Mouse (Mus musculus) spleen, adult 2 months (tissue): ENCODE data around the gene Fads2. TPM values are rescaled to one million over a fixed set of nuclear protein-coding genes. Genes with fewer than 3 reads are reported as not detected.

Experiments
- DNase-seq, 2 experiments: peaks; one replicate each; pipeline versions ENCODE4 v3.0.0 to v3.0.0-alpha.2; 2012 to 2021; ENCODE audit warnings: low spot score in 2 of 2, low read depth in 1 of 2
- H3K27ac ChIP-seq: fragments of 200-500 bp; 2 replicates; pipeline ENCODE4 v1.5.1; 2012; ENCODE audit warnings: low read length, inconsistent platforms; ENCODE audit not compliant: insufficient read depth
- H3K27me3 ChIP-seq: fragments of 200-500 bp; 2 replicates; pipeline ENCODE4 v1.6.1; 2012; ENCODE audit warnings: mild to moderate bottlenecking, moderate library complexity, low read length, inconsistent platforms; ENCODE audit not compliant: control insufficient read depth, insufficient read depth
- H3K36me3 ChIP-seq: fragments of 200-500 bp; 2 replicates; pipeline ENCODE4 v1.6.1; 2012; ENCODE audit warnings: mild to moderate bottlenecking, low read length, inconsistent platforms; ENCODE audit not compliant: control insufficient read depth, insufficient read depth
- H3K4me1 ChIP-seq: fragments of 200-500 bp; 2 replicates; pipeline ENCODE4 v1.6.1; 2011; ENCODE audit warnings: inconsistent platforms; ENCODE audit not compliant: control insufficient read depth, insufficient read depth, insufficient read length
- H3K4me3 ChIP-seq: fragments of 200-500 bp; 2 replicates; pipeline ENCODE4 v1.5.1; 2011; ENCODE audit warnings: mild to moderate bottlenecking, inconsistent platforms; ENCODE audit not compliant: insufficient read depth, insufficient read length; ENCODE audit errors: extremely low read depth
- CTCF ChIP-seq: fragments of 200-500 bp; IDR thresholded peaks from 2 replicates; pipeline ENCODE4 v1.5.1; 2011; ENCODE audit warnings: mild to moderate bottlenecking, inconsistent platforms; ENCODE audit not compliant: insufficient read depth, insufficient read length, insufficient replicate concordance; ENCODE audit errors: extremely low read depth
- POLR2A ChIP-seq: fragments of 200-500 bp; IDR thresholded peaks from 2 replicates; pipeline ENCODE4 v1.6.1; 2011; ENCODE audit warnings: low read depth, low read length, inconsistent platforms
- WGBS: fragments of 180-500 bp; shearing (Covaris S2); methylation state at CpG from one replicate; pipeline ENCODE4 v1.1.7; 2018; 5-methylcytosine and 5-hydroxymethylcytosine counted together
- polyA plus RNA-seq: library from polyadenylated mRNA; depleted of rRNA; stranded (reverse); fragments of >200 nt; gene quantifications from 2 replicates; pipeline ENCODE4 v1.2.3, GENCODE M21; 2012

Fads2 gene
- polyA plus RNA-seq, 1 experiment, result 9.6 TPM

DNA sequence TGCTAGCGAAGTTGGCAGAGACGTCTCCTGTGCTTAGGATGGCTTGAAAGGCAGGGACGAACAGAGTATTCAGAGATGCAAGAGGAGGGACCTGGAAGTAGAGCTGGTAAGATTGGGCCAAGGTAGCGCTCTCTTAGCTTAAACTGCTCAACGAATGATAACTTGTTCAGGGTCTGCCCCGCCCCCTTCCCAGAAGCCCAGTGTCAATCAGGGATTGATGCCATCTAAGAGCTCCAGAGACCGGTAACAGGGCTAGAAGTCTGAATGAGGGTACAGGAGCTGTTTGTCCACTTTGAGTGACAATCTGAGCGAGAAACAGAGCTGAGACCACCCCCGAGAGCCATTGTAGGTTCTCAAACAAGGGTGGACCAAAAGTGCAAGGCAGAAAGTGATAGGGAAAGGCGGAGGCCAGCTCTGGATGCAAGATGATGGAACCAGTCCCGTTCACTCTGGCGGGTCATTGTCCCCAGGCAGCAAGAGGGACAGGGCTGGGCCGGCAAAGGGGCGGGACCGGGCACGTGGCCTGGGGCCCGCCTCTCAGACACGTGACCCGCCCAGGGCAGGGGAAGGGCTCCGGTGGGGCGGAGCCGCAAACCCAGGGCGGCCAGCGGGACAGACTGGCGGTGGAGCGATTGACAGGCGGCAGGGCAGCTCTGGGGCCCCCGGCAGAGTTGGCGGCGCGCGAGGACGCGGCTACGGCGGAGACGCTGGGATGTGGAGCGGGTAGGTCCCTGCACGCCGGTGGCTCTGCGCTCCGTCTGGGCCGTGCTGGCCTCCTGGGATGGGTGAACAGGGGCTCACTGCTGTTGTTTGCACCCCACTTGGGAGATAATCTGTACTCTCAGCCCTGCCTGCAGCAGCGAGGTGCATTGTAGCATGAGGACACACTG, 83.7 kb downstream of the Fads2 start:
- H3K36me3 ChIP-seq, result no peaks in the 10 kb centered on the region
- H3K27ac ChIP-seq, result no peak overlapping the region
- WGBS, result 13% methylated on average over 44 of the region's 44 CpGs
- H3K4me3 ChIP-seq, result peak overlapping the region; percentile 59
- no peak for TF ChIP-seq CTCF
- TF ChIP-seq POLR2A, result no peak
- H3K27me3 ChIP-seq, result peaks cover 3% of the 10 kb centered on the region; the same call in 1 of the 2 replicates
- peaks cover 6% of the 10 kb centered on the region for H3K4me1 ChIP-seq
- DNase-seq, result peak; percentile 5 to 75

DNA sequence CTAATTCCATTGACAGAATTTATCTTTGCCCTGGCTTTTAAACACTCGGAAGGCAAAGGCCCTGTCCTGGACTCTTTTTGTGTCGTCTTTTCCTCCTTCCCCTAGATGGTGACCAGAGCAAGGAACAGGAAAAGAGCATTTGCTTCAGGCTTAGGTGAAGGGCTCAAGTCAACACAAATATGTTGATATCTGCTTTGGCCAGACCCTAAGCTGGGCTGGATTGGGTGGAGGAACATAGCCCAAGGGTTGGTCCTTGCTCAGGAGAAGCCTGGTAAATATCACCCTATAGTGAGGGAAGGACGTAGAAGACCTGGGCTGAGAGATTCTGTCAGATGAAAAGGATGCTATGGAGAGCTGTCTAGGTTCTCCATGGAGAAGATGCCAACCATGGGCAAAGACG, 85.4 kb downstream of the Fads2 start:
- 0 out of 2 replicates have a peak overlapping the region, but pooled peaks have one; percentile 2 for H3K4me3 ChIP-seq
- H3K36me3 ChIP-seq, result no peaks in the 10 kb centered on the region
- peaks cover 3% of the 10 kb centered on the region; the same call in 1 of the 2 replicates for H3K27me3 ChIP-seq
- WGBS, result 89% methylated on average over 4 of the region's 4 CpGs
- TF ChIP-seq POLR2A (no peak), CTCF (no peak)
- H3K4me1 ChIP-seq, result peaks cover 6% of the 10 kb centered on the region
- DNase-seq, result no peak
- H3K27ac ChIP-seq, result no peak overlapping the region

DNA sequence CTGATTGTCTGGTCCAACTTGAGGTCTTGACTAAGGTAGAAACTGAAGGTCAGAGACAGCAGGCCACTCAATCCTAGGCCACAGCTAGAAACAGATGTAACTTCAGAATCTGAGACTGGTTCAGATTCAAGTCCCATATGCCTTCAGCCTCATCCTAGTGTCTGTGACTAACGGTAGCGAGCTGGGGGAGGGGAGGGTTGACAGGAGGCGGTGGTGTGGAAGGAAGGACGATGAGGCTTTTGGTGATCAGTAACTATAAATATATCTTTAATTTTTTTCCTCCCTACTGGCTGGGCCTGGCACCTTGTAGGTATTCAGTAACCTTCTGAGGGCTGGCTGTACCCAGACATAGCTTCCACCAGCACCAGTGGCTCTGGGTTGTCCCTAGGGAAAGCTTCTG, 86.1 kb downstream of the Fads2 start:
- Histone ChIP-seq H3K27me3 (peaks cover 3% of the 10 kb centered on the region; the same call in 1 of the 2 replicates), H3K36me3 (no peaks in the 10 kb centered on the region), H3K4me3 (peak overlapping the region; percentile 12; the same call in 1 of the 2 replicates), H3K4me1 (peaks cover 6% of the 10 kb centered on the region), H3K27ac (no peak overlapping the region; the same call in 1 of the 2 replicates)
- 67% methylated on average over 4 of the region's 4 CpGs for WGBS
- DNase-seq, result no peak
- TF ChIP-seq POLR2A (no peak), CTCF (no peak)

GRCm38 (mm10) chr19:10014824-10015223, 86.7 kb downstream of the Fads2 start:
- Histone ChIP-seq H3K4me1 (peaks cover 6% of the 10 kb centered on the region), H3K27ac (peak overlapping the region; percentile 12; the same call in 1 of the 2 replicates), H3K4me3 (peak overlapping the region; percentile 12; the same call in 1 of the 2 replicates), H3K27me3 (peaks cover 3% of the 10 kb centered on the region; the same call in 1 of the 2 replicates), H3K36me3 (no peaks in the 10 kb centered on the region)
- TF ChIP-seq POLR2A, result no peak
- TF ChIP-seq CTCF, result no peak
- no peak for DNase-seq
- 80% methylated on average over 13 of the region's 13 CpGs for WGBS

GRCm38 (mm10) chr19:10013913-10014312, 87.6 kb downstream of the Fads2 start:
- Histone ChIP-seq H3K4me1 (peaks cover 6% of the 10 kb centered on the region), H3K36me3 (no peaks in the 10 kb centered on the region), H3K4me3 (no peak overlapping the region), H3K27ac (peak overlapping the region; percentile 33; the same call in 1 of the 2 replicates), H3K27me3 (peaks cover 3% of the 10 kb centered on the region; the same call in 1 of the 2 replicates)
- 67% methylated on average over 5 of the region's 5 CpGs for whole genome bisulfite sequencing
- TF ChIP-seq POLR2A, result no peak
- no peak for TF ChIP-seq CTCF
- DNase-seq, result no peak

DNA sequence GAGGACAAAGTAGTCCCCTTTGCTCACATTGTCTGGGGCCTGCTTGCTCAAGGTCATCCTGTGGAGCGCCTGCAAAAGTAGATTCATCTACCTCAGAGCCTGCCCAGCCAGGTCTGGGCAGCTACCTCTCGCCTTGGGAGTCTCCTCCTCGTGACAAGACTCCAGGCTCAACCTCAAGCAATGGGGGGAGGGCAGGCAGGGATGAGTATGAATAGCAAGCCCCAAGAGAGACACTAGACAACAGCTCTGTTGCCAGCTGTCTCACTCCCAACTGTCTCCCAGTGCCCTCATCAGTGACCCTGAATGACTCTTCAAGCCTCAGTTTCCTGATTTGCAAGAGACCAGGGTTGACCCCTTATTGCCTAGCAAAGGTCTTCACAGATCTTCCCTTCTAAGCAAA, 88.2 kb downstream of the Fads2 start:
- no peak for DNase-seq

More for the DNA sequence above, 88.2 kb downstream of the Fads2 start:
- Histone ChIP-seq H3K4me1 (peaks cover 5% of the 10 kb centered on the region), H3K27me3 (peaks cover 3% of the 10 kb centered on the region; the same call in 1 of the 2 replicates), H3K27ac (peak overlapping the region; percentile 33; the same call in 1 of the 2 replicates), H3K4me3 (no peak overlapping the region), H3K36me3 (no peaks in the 10 kb centered on the region)
- TF ChIP-seq POLR2A (no peak), CTCF (no peak)
- 61% methylated on average over 3 of the region's 3 CpGs for WGBS
